In genomic region chr5:122280827-122281462, GRCm38 (mm10) we compare ENCODE assay signal across 8 mouse cellular contexts. TPM values are rescaled to one million over a fixed set of nuclear protein-coding genes. Genes with fewer than 3 reads are reported as not detected.
DNase-seq lines count a peak whose midpoint lies in the region; ATAC-seq and TF ChIP-seq lines count a peak whose summit lies in the region.

No protein-coding gene starts in this region.

- H3K9ac ChIP-seq in forebrain, embryonic 14.5 days (ENCODE audit: low read length), result no peak overlapping the region
- no peak overlapping the region for H3K9ac ChIP-seq in forebrain, embryonic 11.5 days (ENCODE audit: low read length)
- no peak overlapping the region for H3K9ac ChIP-seq in embryonic facial prominence, embryonic 15.5 days
- H3K9ac ChIP-seq in lung, postnatal 0 days (replicated peaks; ENCODE audit: low read depth), result no peak overlapping the region

- no peaks in the 10 kb centered on the region for H3K9me3 ChIP-seq in forebrain, embryonic 14.5 days (replicated peaks; ENCODE audit: control insufficient read depth, low read length)
- no peaks in the 10 kb centered on the region for H3K9me3 ChIP-seq in forebrain, embryonic 11.5 days (ENCODE audit: control insufficient read depth, low read length)
- H3K9me3 ChIP-seq in embryonic facial prominence, embryonic 15.5 days (replicated peaks), result no peaks in the 10 kb centered on the region
- H3K9me3 ChIP-seq in lung, postnatal 0 days (ENCODE audit: low read length), result no peaks in the 10 kb centered on the region

- no peak for ATAC-seq in forebrain, embryonic 14.5 days
- ATAC-seq in forebrain, embryonic 11.5 days (replicated peaks; ENCODE audit: low FRiP score), result no peak
- no peak for ATAC-seq in embryonic facial prominence, embryonic 15.5 days (ENCODE audit: insufficient number of reproducible peaks, low FRiP score, low TSS enrichment, low read depth)
- ATAC-seq in lung, postnatal 0 days, result no peak

- no peaks in the 10 kb centered on the region for H3K27me3 ChIP-seq in forebrain, embryonic 14.5 days (replicated peaks; ENCODE audit: control insufficient read depth, insufficient read depth, low read length)
- H3K27me3 ChIP-seq in forebrain, embryonic 11.5 days (ENCODE audit: control insufficient read depth, insufficient read depth, low read length), result no peaks in the 10 kb centered on the region
- no peaks in the 10 kb centered on the region for H3K27me3 ChIP-seq in embryonic facial prominence, embryonic 15.5 days
- no peaks in the 10 kb centered on the region for H3K27me3 ChIP-seq in lung, postnatal 0 days (replicated peaks; ENCODE audit: insufficient read depth, low read length)

- no peak overlapping the region for H3K27ac ChIP-seq in forebrain, embryonic 14.5 days (ENCODE audit: low read depth, low read length)
- no peak overlapping the region for H3K27ac ChIP-seq in forebrain, embryonic 11.5 days (ENCODE audit: low read depth, low read length)
- H3K27ac ChIP-seq in embryonic facial prominence, embryonic 15.5 days (replicated peaks), result peak overlapping the region; percentile 58; the same call in 1 of the 2 replicates
- peak overlapping the region; percentile 81 for H3K27ac ChIP-seq in lung, postnatal 0 days (ENCODE audit: low read length)

- 38% methylated on average over 19 of the region's 19 CpGs for WGBS in forebrain, embryonic 14.5 days
- 44% methylated on average over 19 of the region's 19 CpGs for WGBS in forebrain, embryonic 11.5 days
- WGBS in embryonic facial prominence, embryonic 15.5 days, result 17% methylated on average over 19 of the region's 19 CpGs
- 10% methylated on average over 19 of the region's 19 CpGs for WGBS in lung, postnatal 0 days

- TF ChIP-seq CTCF in lung, postnatal 0 days (IDR thresholded peaks at IDR 0.05), result no peak

- H3K4me3 ChIP-seq in forebrain, embryonic 14.5 days (ENCODE audit: low read depth, low read length), result no peak overlapping the region
- H3K4me3 ChIP-seq in forebrain, embryonic 11.5 days (ENCODE audit: low read depth, low read length), result no peak overlapping the region
- H3K4me3 ChIP-seq in embryonic facial prominence, embryonic 15.5 days (replicated peaks), result 0 out of 2 replicates have a peak overlapping the region, but pooled peaks have one; percentile 8
- peak overlapping the region; percentile 9; the same call in 1 of the 2 replicates for H3K4me3 ChIP-seq in lung, postnatal 0 days (ENCODE audit: low read depth, low read length)

- DNase-seq in forebrain, embryonic 14.5 days (ENCODE audit: low spot score), result peak; percentile 11
- DNase-seq in forebrain, embryonic 11.5 days (ENCODE audit: low spot score), result no peak
- peak; percentile 68 to 80 for DNase-seq in kidney, adult 8-10 months
- no peak for DNase-seq in lung, postnatal 0 days (ENCODE audit: low spot score)
- no peak for DNase-seq in right cerebral cortex, postnatal 36 days (ENCODE audit: low spot score in 2 of 2)
- DNase-seq in ovary, postnatal 14 days (ENCODE audit: low spot score), result no peak
- DNase-seq in thymus, postnatal 25 days, result no peak

- H3K4me2 ChIP-seq in forebrain, embryonic 14.5 days (ENCODE audit: low read length), result no peak overlapping the region
- H3K4me2 ChIP-seq in forebrain, embryonic 11.5 days (ENCODE audit: low read depth, low read length, severe bottlenecking), result no peak overlapping the region
- peak overlapping the region; percentile 40 for H3K4me2 ChIP-seq in embryonic facial prominence, embryonic 15.5 days (replicated peaks)
- H3K4me2 ChIP-seq in lung, postnatal 0 days (replicated peaks; ENCODE audit: low read depth, low read length), result peak overlapping the region; percentile 46

- H3K36me3 ChIP-seq in forebrain, embryonic 14.5 days (ENCODE audit: control insufficient read depth, insufficient read depth, low read length), result no peaks in the 10 kb centered on the region
- no peaks in the 10 kb centered on the region for H3K36me3 ChIP-seq in forebrain, embryonic 11.5 days (ENCODE audit: control insufficient read depth, insufficient read depth, low read length)
- H3K36me3 ChIP-seq in embryonic facial prominence, embryonic 15.5 days, result no peaks in the 10 kb centered on the region
- no peaks in the 10 kb centered on the region for H3K36me3 ChIP-seq in lung, postnatal 0 days (ENCODE audit: insufficient read depth, low read length)

- H3K4me1 ChIP-seq in forebrain, embryonic 14.5 days (ENCODE audit: control insufficient read depth, insufficient read depth, low read length), result peaks cover 7% of the 10 kb centered on the region
- peaks cover 2% of the 10 kb centered on the region; the same call in 1 of the 2 replicates for H3K4me1 ChIP-seq in forebrain, embryonic 11.5 days (replicated peaks; ENCODE audit: control insufficient read depth, insufficient read depth, low read length)
- H3K4me1 ChIP-seq in embryonic facial prominence, embryonic 15.5 days, result peaks cover 27% of the 10 kb centered on the region
- peaks cover 21% of the 10 kb centered on the region; the same call in 1 of the 2 replicates for H3K4me1 ChIP-seq in lung, postnatal 0 days (ENCODE audit: insufficient read depth, low read depth, low read length)

- peak; percentile 14 for TF ChIP-seq EP300 in lung, postnatal 0 days (IDR thresholded peaks at IDR 0.05)

RNA-seq across cellular contexts. Expression of gene Pptc7, which starts 3.2 kb away (rescaled TPM):
- polyA plus RNA-seq in forebrain, embryonic 14.5 days (2014; fragmentation: Nextera tagmentation; extraction: Ambion mirVana), result 5.2 and 5.9 TPM in 2 replicates
- polyA plus RNA-seq in forebrain, embryonic 11.5 days (2014; fragmentation: Nextera tagmentation; extraction: Ambion mirVana), result 9.1 and 9.8 TPM in 2 replicates
- polyA plus RNA-seq in embryonic facial prominence, embryonic 15.5 days (2015; fragmentation: Nextera tagmentation; extraction: Ambion mirVana), result 8.0 and 9.5 TPM in 2 replicates
- polyA plus RNA-seq in lung, postnatal 0 days (2015; fragmentation: Nextera tagmentation; extraction: Ambion mirVana), result 12.2 and 12.7 TPM in 2 replicates

RNA-seq across cellular contexts. Expression of gene Tctn1, which starts 16.7 kb away (rescaled TPM):
- polyA plus RNA-seq in forebrain, embryonic 14.5 days (2014; fragmentation: Nextera tagmentation; extraction: Ambion mirVana), result 3.5 and 3.6 TPM in 2 replicates
- polyA plus RNA-seq in forebrain, embryonic 11.5 days (2014; fragmentation: Nextera tagmentation; extraction: Ambion mirVana), result 5.2 and 7.5 TPM in 2 replicates
- polyA plus RNA-seq in embryonic facial prominence, embryonic 15.5 days (2015; fragmentation: Nextera tagmentation; extraction: Ambion mirVana), result 6.9 and 7.5 TPM in 2 replicates
- 4.5 and 5.1 TPM in 2 replicates for polyA plus RNA-seq in lung, postnatal 0 days (2015; fragmentation: Nextera tagmentation; extraction: Ambion mirVana)

Comparison
In these comparisons a context has a peak if more than half of its experiments do, and no peak if none do; other contexts are left out.
1. DNase-seq: peak in forebrain, embryonic 14.5 days (single experiment) and kidney, adult 8-10 months (2 of 2); none in forebrain, embryonic 11.5 days (single experiment), lung, postnatal 0 days (single experiment), right cerebral cortex, postnatal 36 days (0 of 2), ovary, postnatal 14 days (single experiment) and thymus, postnatal 25 days (single experiment).
2. H3K27ac ChIP-seq: peak in embryonic facial prominence, embryonic 15.5 days (single experiment) and lung, postnatal 0 days (single experiment); none in forebrain, embryonic 14.5 days (single experiment) and forebrain, embryonic 11.5 days (single experiment).
3. H3K4me2 ChIP-seq: peak in embryonic facial prominence, embryonic 15.5 days (single experiment) and lung, postnatal 0 days (single experiment); none in forebrain, embryonic 14.5 days (single experiment) and forebrain, embryonic 11.5 days (single experiment).
4. H3K4me3 ChIP-seq: peak in embryonic facial prominence, embryonic 15.5 days (single experiment) and lung, postnatal 0 days (single experiment); none in forebrain, embryonic 14.5 days (single experiment) and forebrain, embryonic 11.5 days (single experiment).